Mouse (Mus musculus) neural tube, embryonic 12.5 days (tissue): ENCODE data around the gene C87436. TPM values are rescaled to one million over a fixed set of nuclear protein-coding genes. Genes with fewer than 3 reads are reported as not detected.

Experiments used
- polyA plus RNA-seq: library from polyadenylated mRNA; unstranded; fragments of >200 nt; fragmentation: Nextera tagmentation; extraction: Ambion mirVana; gene quantifications from 2 replicates; pipeline ENCODE4 v1.2.1, GENCODE M21; 2016

Gene C87436
- polyA plus RNA-seq, 1 experiment from 2014 or later = 25.1 TPM

Other genes starting within 250 kb of the C87436 start
- gene Tgfa, start 243.2 kb upstream of the C87436 start, polyA plus RNA-seq = 3.3 and 4.0 TPM in 2 replicates
- 111 and 113 TPM in 2 replicates for gene Fam136a, start 72.7 kb upstream of the C87436 start, polyA plus RNA-seq
- 483 and 530 TPM in 2 replicates for gene Snrpg, start 67.1 kb upstream of the C87436 start, polyA plus RNA-seq
- 121 and 123 TPM in 2 replicates for gene Pcyox1, start 41.2 kb upstream of the C87436 start, polyA plus RNA-seq
- gene Tia1, start 34.2 kb upstream of the C87436 start, polyA plus RNA-seq = 333 and 353 TPM in 2 replicates
- 0.37 TPM in 1 of 2 replicates, not detected in the other for gene Gm44790, start 11.7 kb upstream of the C87436 start, polyA plus RNA-seq
- 568 and 599 TPM in 2 replicates for gene Pcbp1, start 87.9 kb downstream of the C87436 start, polyA plus RNA-seq
- gene Asprv1, start 189.8 kb downstream of the C87436 start, polyA plus RNA-seq = 0.42 and 0.77 TPM in 2 replicates
- 29.4 and 30.4 TPM in 2 replicates for gene Mxd1, start 230.8 kb downstream of the C87436 start, polyA plus RNA-seq
- gene Snrnp27, start 246.1 kb downstream of the C87436 start, polyA plus RNA-seq = 120 TPM in 2 replicates